Mouse (Mus musculus) spleen, adult 2 months (tissue): ENCODE measurements at regions not wholly inside any gene's neighbourhood (a gene's known extent, or its start where the extent isn't known, plus 50 kb on each side); places are given as distances from the start of the nearest gene placed in this dataset.

Experiments
- CTCF ChIP-seq: fragments of 200-500 bp; IDR thresholded peaks from 2 replicates; pipeline ENCODE4 v1.5.1; 2011; ENCODE audit warnings: mild to moderate bottlenecking, inconsistent platforms; ENCODE audit not compliant: insufficient read depth, insufficient read length, insufficient replicate concordance; ENCODE audit errors: extremely low read depth
- POLR2A ChIP-seq: fragments of 200-500 bp; IDR thresholded peaks from 2 replicates; pipeline ENCODE4 v1.6.1; 2011; ENCODE audit warnings: low read depth, low read length, inconsistent platforms

GRCm38 (mm10) chr9:41481611-41482266 lies 320.2 kb upstream of the Ubash3b start:
- TF ChIP-seq CTCF = no peak
- TF ChIP-seq POLR2A = no peak
